Mouse (Mus musculus) myocyte (in vitro differentiated cells): ENCODE measurements at regions not wholly inside any gene's neighbourhood (a gene's known extent, or its start where the extent isn't known, plus 50 kb on each side); places are given as distances from the start of the nearest gene placed in this dataset.

Experiments used
- H3K27me3 ChIP-seq: one replicate; pipeline ENCODE4 v1.6.1; 2011; ENCODE audit not compliant: control insufficient read depth, insufficient read depth, insufficient read length
- H3K36me3 ChIP-seq: one replicate; pipeline ENCODE4 v1.6.1; 2011; ENCODE audit not compliant: control insufficient read depth, insufficient read depth
- H3K4me2 ChIP-seq: one replicate; pipeline ENCODE4 v1.6.1; 2011; ENCODE audit warnings: low read depth, control low read depth
- H3K4me3 ChIP-seq: one replicate; pipeline ENCODE4 v1.5.1; 2011; ENCODE audit warnings: mild to moderate bottlenecking, control low read depth, moderate library complexity
- H3K79me2 ChIP-seq: one replicate; pipeline ENCODE4 v1.6.1; 2011; ENCODE audit not compliant: control insufficient read depth, insufficient read depth
- H3ac ChIP-seq: one replicate; pipeline ENCODE4 v1.6.1; 2011; ENCODE audit not compliant: control insufficient read depth, insufficient read length
- CEBPB ChIP-seq: IDR thresholded peaks from 2 replicates; pipeline ENCODE4 v1.6.1; 2011; ENCODE audit warnings: mild to moderate bottlenecking, moderate library complexity; ENCODE audit not compliant: poor library complexity, insufficient read depth, severe bottlenecking
- E2F4 ChIP-seq: IDR thresholded peaks from one replicate; pipeline ENCODE4 v1.6.1; 2011; ENCODE audit warnings: mild to moderate bottlenecking, control low read depth, moderate library complexity; ENCODE audit not compliant: insufficient read depth
- MAX ChIP-seq: IDR thresholded peaks from one replicate; pipeline ENCODE4 v1.6.1; 2011; ENCODE audit warnings: low read depth, mild to moderate bottlenecking, control low read depth
- MYOD1 ChIP-seq, 3 experiments: IDR thresholded peaks; one replicate each; pipeline ENCODE4 v1.6.1; 2011; ENCODE audit warnings: control low read depth in 2 of 3, low read depth in 2 of 3, mild to moderate bottlenecking in 2 of 3, moderate library complexity in 1 of 3; ENCODE audit not compliant: insufficient read length in 2 of 3, control insufficient read depth in 1 of 3
- MYOG ChIP-seq, 3 experiments: IDR thresholded peaks; one replicate each; pipeline ENCODE4 v1.6.1; 2011; ENCODE audit warnings: control low read depth in 2 of 3, low read depth in 2 of 3, mild to moderate bottlenecking in 2 of 3; ENCODE audit not compliant: insufficient read length in 2 of 3, control insufficient read depth in 1 of 3, insufficient read depth in 1 of 3
- POLR2A ChIP-seq: IDR thresholded peaks from one replicate; pipeline ENCODE4 v1.6.1; 2011; ENCODE audit warnings: low read depth, mild to moderate bottlenecking, control low read depth, moderate library complexity; ENCODE audit not compliant: insufficient read length
- POLR2AphosphoS2 ChIP-seq: IDR thresholded peaks from one replicate; pipeline ENCODE4 v1.6.1; 2011; ENCODE audit warnings: low read depth, control low read depth; ENCODE audit not compliant: insufficient read length
- REST ChIP-seq: IDR thresholded peaks from one replicate; pipeline ENCODE4 v1.6.1; 2011; ENCODE audit warnings: mild to moderate bottlenecking, control low read depth, moderate library complexity; ENCODE audit not compliant: insufficient read depth, insufficient read length
- SRF ChIP-seq: IDR thresholded peaks from one replicate; pipeline ENCODE4 v1.6.1; 2011; ENCODE audit warnings: low read depth; ENCODE audit not compliant: control insufficient read depth, insufficient read length
- TCF12 ChIP-seq: IDR thresholded peaks from one replicate; pipeline ENCODE4 v1.6.1; 2011; ENCODE audit warnings: mild to moderate bottlenecking, control low read depth; ENCODE audit not compliant: poor library complexity, insufficient read depth, severe bottlenecking
- TCF3 ChIP-seq: IDR thresholded peaks from one replicate; pipeline ENCODE4 v1.6.1; 2011; ENCODE audit warnings: low read depth, control low read depth; ENCODE audit not compliant: insufficient read length
- USF1 ChIP-seq: IDR thresholded peaks from one replicate; pipeline ENCODE4 v1.6.1; 2011; ENCODE audit warnings: low read depth, mild to moderate bottlenecking, control low read depth, moderate library complexity

GRCm38 (mm10) chrX:11801208-11801607 lies 358.9 kb downstream of the Bcor start:
- no peaks in the 10 kb centered on the region for H3K36me3 ChIP-seq
- H3K79me2 ChIP-seq, result no peaks in the 10 kb centered on the region
- no peaks in the 10 kb centered on the region for H3K27me3 ChIP-seq
- H3K4me2 ChIP-seq, result no peak overlapping the region
- TF ChIP-seq SRF (no peak), MYOD1 (IDR thresholded peaks at IDR 0.05; ENCODE audit: control insufficient read depth in 1 of 3, insufficient read length in 2 of 3, low read depth in 2 of 3) (no peak), POLR2AphosphoS2 (no peak), REST (no peak), TCF3 (no peak), POLR2A (no peak), USF1 (no peak)
- no peak overlapping the region for H3ac ChIP-seq
- H3K4me3 ChIP-seq, result no peak overlapping the region

- Histone ChIP-seq H3K27me3 (no peaks in the 10 kb centered on the region), H3K36me3 (no peaks in the 10 kb centered on the region), H3K79me2 (no peaks in the 10 kb centered on the region), H3K4me3 (no peak overlapping the region), H3ac (no peak overlapping the region), H3K4me2 (no peak overlapping the region)
- no peak for TF ChIP-seq E2F4
- no peak for TF ChIP-seq TCF3
- TF ChIP-seq POLR2AphosphoS2, result no peak
- no peak for TF ChIP-seq TCF12
- no peak for TF ChIP-seq SRF
- no peak for TF ChIP-seq REST
- no peak for TF ChIP-seq USF1
- TF ChIP-seq MYOG (IDR thresholded peaks at IDR 0.05; ENCODE audit: control insufficient read depth in 1 of 3, insufficient read depth in 1 of 3, insufficient read length in 2 of 3, low read depth in 2 of 3), result no peak
- TF ChIP-seq MYOD1 (IDR thresholded peaks at IDR 0.05; ENCODE audit: control insufficient read depth in 1 of 3, insufficient read length in 2 of 3, low read depth in 2 of 3), result no peak
- TF ChIP-seq CEBPB, result no peak
- TF ChIP-seq MAX, result no peak
- no peak for TF ChIP-seq POLR2A
Observed at GRCm38 (mm10) chrX:11801621-11802020, 358.5 kb downstream of the Bcor start.

DNA sequence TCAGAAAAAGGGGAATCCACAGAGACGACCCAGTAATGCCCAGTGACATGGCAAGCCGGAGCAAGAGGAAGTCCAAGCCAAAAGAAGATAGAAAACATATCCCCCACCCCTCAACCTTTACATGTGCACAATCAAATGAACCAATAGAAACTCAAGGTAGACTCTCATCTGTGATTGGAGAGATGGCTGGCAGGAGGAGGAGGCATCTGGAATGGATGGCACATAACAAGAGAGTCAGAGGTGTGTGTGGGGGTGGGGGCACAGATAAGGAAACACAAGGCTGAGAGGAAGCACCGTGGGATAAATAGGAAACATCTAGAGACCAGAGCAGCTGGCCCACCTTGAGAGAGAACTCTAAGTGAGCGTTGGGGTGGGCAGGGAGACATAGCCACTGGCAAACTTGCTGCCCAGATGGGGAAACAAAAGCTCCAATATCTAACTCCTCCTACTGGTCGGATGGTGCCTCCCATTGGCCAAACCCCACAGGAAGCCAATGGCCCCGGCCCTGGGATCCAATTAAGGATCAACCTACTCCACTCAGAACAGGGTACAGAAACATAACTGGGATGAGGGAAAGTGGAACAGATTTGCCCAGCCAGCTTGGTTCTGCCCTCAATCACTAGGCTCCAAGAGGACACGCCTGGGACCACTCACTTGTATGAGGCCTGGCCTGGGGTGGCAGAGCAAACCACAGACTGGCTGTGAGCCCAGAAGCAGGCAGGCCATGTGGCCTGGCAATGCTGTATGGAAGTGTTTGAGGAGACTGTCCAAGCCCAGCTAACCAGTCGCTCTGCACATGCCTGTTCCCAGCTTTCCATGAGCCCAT lies 357.9 kb downstream of the Bcor start:
- Histone ChIP-seq H3K36me3 (no peaks in the 10 kb centered on the region), H3K4me3 (no peak overlapping the region), H3ac (no peak overlapping the region), H3K27me3 (no peaks in the 10 kb centered on the region), H3K4me2 (peak overlapping the region; percentile 34), H3K79me2 (no peaks in the 10 kb centered on the region)
- TF ChIP-seq MYOD1 (IDR thresholded peaks at IDR 0.05; ENCODE audit: control insufficient read depth in 1 of 3, insufficient read length in 2 of 3, low read depth in 2 of 3), result peak in 1 of 3 experiments; percentile 25
- no peak for TF ChIP-seq E2F4
- TF ChIP-seq MYOG (IDR thresholded peaks at IDR 0.05; ENCODE audit: control insufficient read depth in 1 of 3, insufficient read depth in 1 of 3, insufficient read length in 2 of 3, low read depth in 2 of 3), result peak in 1 of 3 experiments; percentile 24
- no peak for TF ChIP-seq TCF3
- TF ChIP-seq TCF12, result no peak

- Histone ChIP-seq H3K79me2 (no peaks in the 10 kb centered on the region), H3K27me3 (no peaks in the 10 kb centered on the region), H3K4me2 (no peak overlapping the region), H3ac (no peak overlapping the region), H3K4me3 (no peak overlapping the region), H3K36me3 (no peaks in the 10 kb centered on the region)
- TF ChIP-seq POLR2A (no peak), USF1 (no peak), CEBPB (no peak), MYOD1 (IDR thresholded peaks at IDR 0.05; ENCODE audit: control insufficient read depth in 1 of 3, insufficient read length in 2 of 3, low read depth in 2 of 3) (no peak), MAX (no peak), POLR2AphosphoS2 (no peak), REST (no peak), E2F4 (no peak), TCF3 (no peak), TCF12 (no peak), MYOG (IDR thresholded peaks at IDR 0.05; ENCODE audit: control insufficient read depth in 1 of 3, insufficient read depth in 1 of 3, insufficient read length in 2 of 3, low read depth in 2 of 3) (no peak), SRF (no peak)
Observed at GRCm38 (mm10) chrX:11803239-11803638, 356.9 kb downstream of the Bcor start.
